Mouse (Mus musculus) urinary bladder, postnatal 4 days (tissue): Measurements from ENCODE around the gene Ankrd33.
A peak's percentile ranks its signal among the peaks of the same experiment; 100 is the strongest.

ENCODE experiments used
- DNase-seq, 2 experiments: peaks; one replicate each; pipeline ENCODE4 v3.0.0; 2021 to 2022; ENCODE audit warnings: low spot score in 2 of 2

The Ankrd33 gene

GRCm38 (mm10) chr15:101115511-101116110 is at the start of gene Ankrd33:
Gene Ankrd33, plus strand, starts transcription at chr15:101115755.
- DNase-seq, result no peak

GRCm38 (mm10) chr15:101066364-101066847 is 49.1 kb upstream of the Ankrd33 start:
- DNase-seq, result no peak

- no peak for DNase-seq
Observed at GRCm38 (mm10) chr15:101066920-101067696, 48.4 kb upstream of the Ankrd33 start.

- DNase-seq, result no peak
Observed at GRCm38 (mm10) chr15:101068029-101068428, 47.5 kb upstream of the Ankrd33 start.

- no peak for DNase-seq
Observed at GRCm38 (mm10) chr15:101068671-101069070, 46.9 kb upstream of the Ankrd33 start.

GRCm38 (mm10) chr15:101069641-101070190 is 45.8 kb upstream of the Ankrd33 start:
- no peak for DNase-seq

GRCm38 (mm10) chr15:101070762-101071161 is 44.8 kb upstream of the Ankrd33 start:
- peak in 1 of 2 experiments; percentile 74 for DNase-seq

GRCm38 (mm10) chr15:101072736-101073135 is 42.8 kb upstream of the Ankrd33 start:
- no peak for DNase-seq

- no peak for DNase-seq
Observed at GRCm38 (mm10) chr15:101074067-101074466, 41.5 kb upstream of the Ankrd33 start.

- DNase-seq, result no peak
Observed at GRCm38 (mm10) chr15:101075150-101075549, 40.4 kb upstream of the Ankrd33 start.

- DNase-seq, result no peak
Observed at GRCm38 (mm10) chr15:101075656-101076055, 39.9 kb upstream of the Ankrd33 start.

GRCm38 (mm10) chr15:101076071-101077000 is 39.2 kb upstream of the Ankrd33 start:
- DNase-seq, result no peak

GRCm38 (mm10) chr15:101077001-101077812 is 38.3 kb upstream of the Ankrd33 start:
- DNase-seq, result no peak

- peak in 1 of 2 experiments; percentile 46 for DNase-seq
Observed at GRCm38 (mm10) chr15:101077813-101078730, 37.5 kb upstream of the Ankrd33 start, which contains the start of gene Fignl2. Gene Fignl2, minus strand, starts transcription at chr15:101078567.

GRCm38 (mm10) chr15:101078731-101079156 is 36.8 kb upstream of the Ankrd33 start:
- peak; percentile 83 to 87 for DNase-seq

- no peak for DNase-seq
Observed at GRCm38 (mm10) chr15:101080031-101080520, 35.5 kb upstream of the Ankrd33 start.

- DNase-seq, result no peak
Observed at GRCm38 (mm10) chr15:101081035-101081548, 34.5 kb upstream of the Ankrd33 start.

- no peak for DNase-seq
Observed at GRCm38 (mm10) chr15:101082236-101082635, 33.3 kb upstream of the Ankrd33 start.

GRCm38 (mm10) chr15:101084499-101084898 is 31.1 kb upstream of the Ankrd33 start:
- DNase-seq, result no peak
